ENCODE assay signal across 1 mouse cellular context in genomic region chr4:155831831-155832230, GRCm38 (mm10).
TF ChIP-seq lines count a peak whose summit lies in the region.

No protein-coding gene starts in this region.

TF ChIP-seq in MEL, 35 proteins besides CTCF, POLR2A, EP300 and RAD21:
- no peak for TF ChIP-seq MEF2A (IDR thresholded peaks at IDR 0.05; ENCODE audit: extremely low read depth, insufficient replicate concordance, low read depth, low read length, poor library complexity, severe bottlenecking)
- TF ChIP-seq USF2 (IDR thresholded peaks at IDR 0.05; ENCODE audit: borderline replicate concordance in 1 of 2, insufficient read depth in 1 of 2, low read depth in 1 of 2, low read length in 2 of 2), result no peak
- no peak for TF ChIP-seq NRF1 (IDR thresholded peaks at IDR 0.05; ENCODE audit: insufficient read depth, low read depth, low read length, poor library complexity, severe bottlenecking)
- no peak for TF ChIP-seq TCF12 (IDR thresholded peaks at IDR 0.05; ENCODE audit: low read depth, low read length)
- TF ChIP-seq KAT2A (conservative IDR thresholded peaks at IDR 0.05; ENCODE audit: low read depth, low read length), result no peak
- no peak for TF ChIP-seq ZKSCAN1 (IDR thresholded peaks at IDR 0.05; ENCODE audit: low read depth, low read length)
- no peak for TF ChIP-seq MYB (IDR thresholded peaks at IDR 0.05; ENCODE audit: low read depth, low read length)
- no peak for TF ChIP-seq TBP (IDR thresholded peaks at IDR 0.05; ENCODE audit: low read depth, low read length)
- no peak for TF ChIP-seq ELF1 (IDR thresholded peaks at IDR 0.05; ENCODE audit: low read depth, low read length)
- TF ChIP-seq RCOR1 (IDR thresholded peaks at IDR 0.05; ENCODE audit: low read depth, low read length), result no peak
- no peak for TF ChIP-seq MAX (IDR thresholded peaks at IDR 0.05; ENCODE audit: low read length)
